Mouse (Mus musculus): ENCODE data around the gene Cyp11a1.

The Cyp11a1 gene

GRCm38 (mm10) chr9:58063531-58063930, 57.3 kb downstream of the Cyp11a1 start, which contains the start of gene Stra6:
Gene Stra6 (plus strand): TSS chr9:58063788.
- in situ Hi-C loops (cut with MboI; ENCODE audit: unreplicated experiment in 2 of 2): no loop called here

- in situ Hi-C loops (cut with MboI; ENCODE audit: unreplicated experiment in 2 of 2): no loop called here
Measured at GRCm38 (mm10) chr9:58065532-58065931, 59.3 kb downstream of the Cyp11a1 start.

DNA sequence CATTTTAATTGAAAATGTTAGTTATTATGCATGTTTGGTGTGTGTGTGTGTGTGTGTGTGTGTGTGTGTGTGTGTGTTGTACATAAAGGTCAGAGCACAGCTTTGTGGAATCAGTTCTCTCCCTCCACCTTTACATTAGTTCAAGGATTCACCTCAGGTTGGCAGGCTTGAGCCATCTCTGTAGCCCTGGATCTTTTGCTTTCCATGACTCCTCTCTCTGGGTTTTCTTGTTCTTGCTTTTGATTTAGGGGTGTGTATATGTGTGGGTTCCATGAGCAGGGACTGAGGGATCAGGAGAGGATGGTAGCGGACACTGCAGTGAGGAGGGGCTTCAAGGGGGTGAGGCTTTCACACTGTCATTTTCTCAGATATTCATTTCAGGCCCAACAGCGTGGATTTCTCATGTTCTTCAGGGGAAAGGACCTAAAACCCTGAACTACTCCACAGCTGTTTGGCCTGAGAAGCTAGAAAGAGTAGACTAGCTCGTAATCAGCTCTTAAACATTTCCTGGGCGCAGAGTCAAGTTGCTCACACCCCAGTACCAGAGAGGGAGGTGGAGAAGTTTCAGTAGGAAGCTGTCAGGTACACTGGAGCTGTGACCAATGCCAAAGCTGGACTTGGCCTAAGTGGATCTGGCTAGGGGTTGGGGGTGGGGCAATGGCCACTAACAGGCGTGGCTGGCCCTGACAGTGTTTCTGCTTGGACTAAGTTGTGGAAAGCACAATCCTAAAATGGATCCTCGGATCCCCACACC, 59.9 kb downstream of the Cyp11a1 start:
- in situ Hi-C loops (cut with MboI; ENCODE audit: unreplicated experiment in 2 of 2): no loop called here

DNA sequence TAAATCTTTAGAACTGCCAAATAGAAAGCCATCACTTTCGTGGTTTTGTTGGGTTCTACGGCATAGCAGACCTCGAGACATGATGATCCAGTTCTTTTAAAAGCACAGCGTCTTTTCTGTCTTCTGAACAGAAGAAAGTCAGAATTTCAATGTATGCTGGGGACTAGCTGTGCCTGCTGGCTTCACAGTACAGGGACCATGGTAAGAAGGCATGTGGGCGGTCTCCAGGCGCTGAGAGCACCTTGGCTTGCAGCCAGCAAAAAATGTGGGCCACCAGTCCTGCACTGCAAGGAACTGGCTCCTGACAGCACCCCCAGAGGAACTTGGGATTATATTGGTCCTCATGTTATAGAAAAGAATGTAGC, 60.5 kb downstream of the Cyp11a1 start:
- in situ Hi-C loops (cut with MboI; ENCODE audit: unreplicated experiment in 2 of 2): no loop called here

DNA sequence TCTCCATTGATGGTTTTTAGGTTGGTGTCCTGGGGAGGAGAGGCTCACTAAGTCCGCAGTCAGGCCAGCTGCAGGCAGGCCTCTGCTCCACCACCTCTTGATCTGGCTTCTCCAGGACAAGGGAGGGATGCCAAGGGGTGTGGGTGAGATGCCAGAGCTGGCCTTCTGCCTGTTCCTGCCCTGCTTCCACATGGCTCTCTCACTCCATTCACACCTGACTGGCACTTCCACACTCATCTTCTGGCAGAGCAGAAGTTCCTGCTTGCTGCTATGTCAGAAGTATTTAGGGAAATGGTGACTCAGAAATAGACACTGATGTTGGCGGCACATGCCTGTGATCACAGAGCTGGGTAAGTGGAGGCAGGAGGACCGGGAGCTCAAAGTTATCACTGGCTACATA, 61.3 kb downstream of the Cyp11a1 start:
- in situ Hi-C loops (cut with MboI; ENCODE audit: unreplicated experiment in 2 of 2): no loop called here

DNA sequence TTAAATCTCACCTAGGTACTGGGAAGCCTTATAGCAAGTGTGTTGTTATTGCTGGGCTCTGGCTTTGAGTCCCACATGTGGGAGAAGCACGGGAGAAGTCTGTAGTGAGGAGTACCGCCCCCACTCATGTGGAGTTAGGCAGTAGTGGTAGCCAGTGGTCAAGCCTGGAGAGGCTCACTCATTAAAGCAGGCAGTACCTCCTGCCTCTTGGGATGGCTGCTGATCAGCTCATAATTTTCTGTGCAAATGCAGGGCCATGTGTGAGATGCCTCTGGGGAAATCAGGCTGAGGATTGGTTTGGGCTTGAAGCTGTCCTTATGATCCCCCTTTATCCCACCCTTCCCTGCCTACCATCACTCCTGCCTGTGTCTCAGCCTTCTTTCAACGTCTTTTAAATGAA, 68.3 kb downstream of the Cyp11a1 start:
- in situ Hi-C loops (cut with MboI; ENCODE audit: unreplicated experiment in 2 of 2): loop anchor here in 1 of 2 experiments (10.0 kb wide), 1 partner anchor 60 kb away; no protein-coding TSS in a partner anchor
